Mouse (Mus musculus): ENCODE data around the gene Pdia6.
A peak's percentile ranks its signal among the peaks of the same experiment; 100 is the strongest.

Pdia6 gene

GRCm38 (mm10) chr12:17265971-17266672 lies at the start of gene Pdia6:
Pdia6 (plus strand) TSS chr12:17266545.
- peak; percentile 84 to 97 for DNase-seq (ENCODE audit: low spot score in 2 of 2)

GRCm38 (mm10) chr12:17218390-17218789 lies 48.0 kb upstream of the Pdia6 start:
- no peak for DNase-seq (ENCODE audit: low spot score in 2 of 2)

- DNase-seq (ENCODE audit: low spot score in 2 of 2): no peak
Measured at GRCm38 (mm10) chr12:17219107-17219506, 47.2 kb upstream of the Pdia6 start.

GRCm38 (mm10) chr12:17220631-17221030 lies 45.7 kb upstream of the Pdia6 start:
- no peak for DNase-seq (ENCODE audit: low spot score in 2 of 2)

GRCm38 (mm10) chr12:17221891-17222428 lies 44.4 kb upstream of the Pdia6 start:
- no peak for DNase-seq (ENCODE audit: low spot score in 2 of 2)

GRCm38 (mm10) chr12:17223050-17223449 lies 43.3 kb upstream of the Pdia6 start:
- DNase-seq (ENCODE audit: low spot score in 2 of 2): no peak

- DNase-seq (ENCODE audit: low spot score in 2 of 2): peak in 1 of 2 experiments; percentile 59
Measured at GRCm38 (mm10) chr12:17225012-17225411, 41.3 kb upstream of the Pdia6 start.

GRCm38 (mm10) chr12:17227903-17228302 lies 38.4 kb upstream of the Pdia6 start:
- DNase-seq (ENCODE audit: low spot score in 2 of 2): no peak

GRCm38 (mm10) chr12:17230581-17230980 lies 35.8 kb upstream of the Pdia6 start:
- no peak for DNase-seq (ENCODE audit: low spot score in 2 of 2)

GRCm38 (mm10) chr12:17231513-17231912 lies 34.8 kb upstream of the Pdia6 start:
- no peak for DNase-seq (ENCODE audit: low spot score in 2 of 2)

- no peak for DNase-seq (ENCODE audit: low spot score in 2 of 2)
Measured at GRCm38 (mm10) chr12:17235535-17236313, 30.6 kb upstream of the Pdia6 start.

- DNase-seq (ENCODE audit: low spot score in 2 of 2): no peak
Measured at GRCm38 (mm10) chr12:17238588-17239427, 27.5 kb upstream of the Pdia6 start.

GRCm38 (mm10) chr12:17239428-17239688 lies 27.0 kb upstream of the Pdia6 start:
- no peak for DNase-seq (ENCODE audit: low spot score in 2 of 2)

- no peak for DNase-seq (ENCODE audit: low spot score in 2 of 2)
Measured at GRCm38 (mm10) chr12:17241016-17241415, 25.3 kb upstream of the Pdia6 start.

- DNase-seq (ENCODE audit: low spot score in 2 of 2): no peak
Measured at GRCm38 (mm10) chr12:17241614-17242013, 24.7 kb upstream of the Pdia6 start.

- no peak for DNase-seq (ENCODE audit: low spot score in 2 of 2)
Measured at GRCm38 (mm10) chr12:17242041-17242440, 24.3 kb upstream of the Pdia6 start.

GRCm38 (mm10) chr12:17250962-17251361 lies 15.4 kb upstream of the Pdia6 start:
- no peak for DNase-seq (ENCODE audit: low spot score in 2 of 2)

GRCm38 (mm10) chr12:17253069-17253468 lies 13.3 kb upstream of the Pdia6 start:
- DNase-seq (ENCODE audit: low spot score in 2 of 2): peak; percentile 60 to 78

- no peak for DNase-seq (ENCODE audit: low spot score in 2 of 2)
Measured at GRCm38 (mm10) chr12:17255602-17256001, 10.7 kb upstream of the Pdia6 start.

GRCm38 (mm10) chr12:17256905-17257304 lies 9.4 kb upstream of the Pdia6 start:
- DNase-seq (ENCODE audit: low spot score in 2 of 2): peak; percentile 44 to 61

GRCm38 (mm10) chr12:17258431-17258830 lies 7.9 kb upstream of the Pdia6 start:
- no peak for DNase-seq (ENCODE audit: low spot score in 2 of 2)

- DNase-seq (ENCODE audit: low spot score in 2 of 2): no peak
Measured at GRCm38 (mm10) chr12:17261005-17261404, 5.3 kb upstream of the Pdia6 start.
